Mouse (Mus musculus): ENCODE measurements around the gene Ywhae.

- no peak for TF ChIP-seq MAX (IDR thresholded peaks at IDR 0.05; ENCODE audit: low read depth)
- no peak for TF ChIP-seq USF1 (IDR thresholded peaks at IDR 0.05; ENCODE audit: low read depth)
- TF ChIP-seq POLR2A (IDR thresholded peaks at IDR 0.05; ENCODE audit: insufficient read length, low read depth): no peak
- no peak for TF ChIP-seq TCF12 (IDR thresholded peaks at IDR 0.05; ENCODE audit: insufficient read depth, poor library complexity, severe bottlenecking)
- no peak for TF ChIP-seq POLR2AphosphoS2 (IDR thresholded peaks at IDR 0.05; ENCODE audit: insufficient read length, low read depth)
- no peak for TF ChIP-seq TCF3 (IDR thresholded peaks at IDR 0.05; ENCODE audit: insufficient read length, low read depth)
- TF ChIP-seq E2F4 (IDR thresholded peaks at IDR 0.05; ENCODE audit: insufficient read depth): no peak
- TF ChIP-seq CEBPB (IDR thresholded peaks at IDR 0.05; ENCODE audit: insufficient read depth, poor library complexity, severe bottlenecking): no peak
- TF ChIP-seq MYOD1 (IDR thresholded peaks at IDR 0.05; ENCODE audit: control insufficient read depth in 1 of 3, insufficient read length in 2 of 3, low read depth in 2 of 3): no peak
Measured at GRCm38 (mm10) chr11:75703748-75704147, 28.9 kb upstream of the Ywhae start.

Measured in myocyte (in vitro differentiated cells).